Mouse (Mus musculus): Measurements from ENCODE around the gene Nol7.

GRCm38 (mm10) chr13:43440376-43440775, 42.2 kb downstream of the Nol7 start:
- TF ChIP-seq CTCF (IDR thresholded peaks at IDR 0.05; ENCODE audit: low read depth), result no peak
- no peak for TF ChIP-seq EP300 (IDR thresholded peaks at IDR 0.05; ENCODE audit: low read depth)
